In genomic region chr17:31870931-31871421, GRCm38 (mm10) we compare ENCODE assay signal across 8 mouse cellular contexts. TPM values are rescaled to one million over a fixed set of nuclear protein-coding genes. Genes with fewer than 3 reads are reported as not detected.
DNase-seq lines count a peak whose midpoint lies in the region; ATAC-seq and TF ChIP-seq lines count a peak whose summit lies in the region.

No protein-coding gene starts in this region.

- WGBS in lung, embryonic 14.5 days, result 13% methylated on average over 13 of the region's 13 CpGs
- 28% methylated on average over 13 of the region's 13 CpGs for WGBS in midbrain, embryonic 16.5 days

- intact Hi-C loops in gastrocnemius, postnatal 14 days (cut with DNase I; ENCODE audit: low total_unique reads), result no loop called here

- no peak for TF ChIP-seq CTCF in lung, embryonic 14.5 days (IDR thresholded peaks at IDR 0.05; ENCODE audit: low read depth)

- H3K4me3 ChIP-seq in lung, embryonic 14.5 days (ENCODE audit: low read depth, low read length), result no peak overlapping the region
- no peak overlapping the region for H3K4me3 ChIP-seq in midbrain, embryonic 16.5 days (ENCODE audit: low read depth, low read length)

- H3K27ac ChIP-seq in lung, embryonic 14.5 days (ENCODE audit: low read depth), result peak overlapping the region; percentile 24; the same call in 1 of the 2 replicates
- no peak overlapping the region for H3K27ac ChIP-seq in midbrain, embryonic 16.5 days (ENCODE audit: low read length)

- no peak overlapping the region for H3K9ac ChIP-seq in lung, embryonic 14.5 days
- no peak overlapping the region for H3K9ac ChIP-seq in midbrain, embryonic 16.5 days (ENCODE audit: low read depth, low read length)

- H3K9me3 ChIP-seq in lung, embryonic 14.5 days (ENCODE audit: low read depth, low read length), result no peaks in the 10 kb centered on the region
- H3K9me3 ChIP-seq in midbrain, embryonic 16.5 days (replicated peaks; ENCODE audit: control insufficient read depth, low read length, poor library complexity, severe bottlenecking), result no peaks in the 10 kb centered on the region

- peak overlapping the region; percentile 44 for H3K4me2 ChIP-seq in lung, embryonic 14.5 days
- H3K4me2 ChIP-seq in midbrain, embryonic 16.5 days (ENCODE audit: low read length), result no peak overlapping the region

- H3K4me1 ChIP-seq in lung, embryonic 14.5 days (ENCODE audit: insufficient read depth), result peaks cover 16% of the 10 kb centered on the region
- no peaks in the 10 kb centered on the region for H3K4me1 ChIP-seq in midbrain, embryonic 16.5 days (ENCODE audit: control insufficient read depth, insufficient read depth, low read length)

- H3K27me3 ChIP-seq in lung, embryonic 14.5 days (ENCODE audit: insufficient read depth, low read length), result no peaks in the 10 kb centered on the region
- H3K27me3 ChIP-seq in midbrain, embryonic 16.5 days (ENCODE audit: control insufficient read depth, insufficient read depth, low read depth, low read length), result no peaks in the 10 kb centered on the region

- peak; percentile 63 for ATAC-seq in lung, embryonic 14.5 days (ENCODE audit: insufficient read depth)
- ATAC-seq in megakaryocyte, adult 5-6 weeks (ENCODE audit: poor library complexity, severe bottlenecking), result peak; percentile 87
- no peak for ATAC-seq in midbrain, embryonic 16.5 days

- no peaks in the 10 kb centered on the region for H3K36me3 ChIP-seq in lung, embryonic 14.5 days (ENCODE audit: insufficient read depth)
- no peaks in the 10 kb centered on the region for H3K36me3 ChIP-seq in midbrain, embryonic 16.5 days (ENCODE audit: control insufficient read depth, insufficient read depth, low read length)

- peak; percentile 75 for DNase-seq in lung, embryonic 14.5 days
- DNase-seq in lung, postnatal 10 days, result no peak
- DNase-seq in R1 (ENCODE audit: low read depth, low spot score), result peak; percentile 93
- peak; percentile 1 for DNase-seq in gastrocnemius, postnatal 14 days
- no peak for DNase-seq in T-cell, adult 2 months (ENCODE audit: low spot score)
- no peak for DNase-seq in adrenal gland, postnatal 36 days

RNA-seq across cellular contexts. Expression of gene Sik1, which starts 15.4 kb away (rescaled TPM):
- 25.0 and 26.2 TPM in 2 replicates for polyA plus RNA-seq in lung, embryonic 14.5 days (2014; fragmentation: Nextera tagmentation; extraction: Ambion mirVana)
- 10 to 100 TPM; 18.1 to 18.6 TPM for total RNA-seq in gastrocnemius, postnatal 14 days (2021)
- total RNA-seq in megakaryocyte, adult 5-6 weeks (2015), result 29.9 and 37.6 TPM in 2 replicates
- 30.6 and 31.2 TPM in 2 replicates for total RNA-seq in megakaryocyte, adult 5-6 weeks (2017)
- 16.7 and 20.9 TPM in 2 replicates for polyA plus RNA-seq in midbrain, embryonic 16.5 days (2015; fragmentation: Nextera tagmentation; extraction: Ambion mirVana)
- total RNA-seq in adrenal gland, postnatal 36 days (2021), result 100 to 1,000 TPM; 124 to 127 TPM

Comparison
In these comparisons a context has a peak if more than half of its experiments do, and no peak if none do; other contexts are left out.
1. DNase-seq: peak in lung, embryonic 14.5 days (single experiment), R1 (single experiment) and gastrocnemius, postnatal 14 days (single experiment); none in lung, postnatal 10 days (single experiment), T-cell, adult 2 months (single experiment) and adrenal gland, postnatal 36 days (0 of 2).